In the genomic region with DNA sequence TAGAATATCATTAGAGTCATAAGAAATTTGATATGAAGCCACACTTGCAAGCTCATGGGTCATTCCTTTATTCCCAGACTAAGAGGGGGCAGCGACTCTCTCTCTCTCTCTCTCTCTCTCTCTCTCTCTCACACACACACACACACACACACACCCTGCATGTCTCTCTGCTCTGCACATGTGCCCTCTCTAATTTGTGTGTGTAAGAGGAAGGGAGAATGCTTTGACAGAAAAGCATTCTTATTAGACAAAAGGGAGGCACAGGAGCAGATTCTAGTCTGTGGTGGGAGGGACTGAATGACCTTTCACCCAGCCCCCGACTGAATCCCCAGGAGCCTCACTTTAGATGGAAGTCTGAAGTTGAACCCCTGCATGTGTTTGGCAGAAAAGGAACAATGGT, we compare ENCODE assay signal across 24 mouse cellular contexts.
DNase-seq lines count a peak whose midpoint lies in the region; ATAC-seq and TF ChIP-seq lines count a peak whose summit lies in the region.
"Had no signal": no experiment of that assay in that cellular context is flagged by ENCODE, and none has a peak within 500 bp of the region (broad histone marks: within the 10 kb centered on the region; RNA-seq: fewer than 3 reads in every experiment).

No protein-coding gene starts in this region.

- H3K4me2 ChIP-seq in hindbrain, postnatal 0 days (ENCODE audit: low read depth, low read length), result no peak overlapping the region
- no peak overlapping the region for H3K4me2 ChIP-seq in midbrain, embryonic 16.5 days (ENCODE audit: low read length)
- H3K4me2 ChIP-seq in midbrain, postnatal 0 days (ENCODE audit: low read depth, low read length, poor library complexity, severe bottlenecking), result no peak overlapping the region
- no peak overlapping the region for H3K4me2 ChIP-seq in neural tube, embryonic 15.5 days
- H3K4me2 ChIP-seq: heart, embryonic 15.5 days; hindbrain, embryonic 13.5 days; kidney, embryonic 15.5 days; lung, embryonic 14.5 days; neural tube, embryonic 12.5 days had no signal

- 24% methylated on average over 2 of the region's 2 CpGs for WGBS in hindbrain, embryonic 10.5 days
- 11% methylated on average over 2 of the region's 2 CpGs for WGBS in hindbrain, postnatal 0 days
- 24% methylated on average over 2 of the region's 2 CpGs for WGBS in midbrain, embryonic 16.5 days
- 13% methylated on average over 2 of the region's 2 CpGs for WGBS in midbrain, postnatal 0 days
- WGBS in neural tube, embryonic 15.5 days, result 25% methylated on average over 2 of the region's 2 CpGs

- H3K27ac ChIP-seq in hindbrain, embryonic 10.5 days, result peak overlapping the region; percentile 76
- H3K27ac ChIP-seq in hindbrain, postnatal 0 days, result no peak overlapping the region
- no peak overlapping the region for H3K27ac ChIP-seq in midbrain, embryonic 16.5 days (ENCODE audit: low read length)
- H3K27ac ChIP-seq in midbrain, postnatal 0 days (ENCODE audit: low read depth, low read length), result no peak overlapping the region
- no peak overlapping the region for H3K27ac ChIP-seq in neural tube, embryonic 15.5 days (replicated peaks)
- H3K27ac ChIP-seq: heart, embryonic 15.5 days; hindbrain, embryonic 13.5 days; kidney, embryonic 15.5 days; liver, embryonic 14.5 days; neural tube, embryonic 12.5 days had no signal

- DNase-seq in hindbrain, embryonic 10.5 days (ENCODE audit: low spot score), result peak; percentile 48
- no peak for DNase-seq in hindbrain, postnatal 0 days (ENCODE audit: low spot score)
- no peak for DNase-seq in midbrain, postnatal 0 days (ENCODE audit: low spot score)
- DNase-seq in embryo, embryonic 10.5 days (ENCODE audit: low spot score), result peak; percentile 41
- DNase-seq in ovary, postnatal 36 days (ENCODE audit: low spot score), result no peak
- DNase-seq: adrenal gland, postnatal 14 days; cerebellum, adult 11-12 months; cerebellum, adult 9-11 months; gastrocnemius, postnatal 14 days; kidney, adult 11 months; kidney, postnatal 25 days; liver; lung, embryonic 14.5 days; right cerebral cortex, postnatal 25 days; thymus, postnatal 14 days had no signal

- TF ChIP-seq CTCF in hindbrain, postnatal 0 days (IDR thresholded peaks at IDR 0.05; ENCODE audit: low read depth), result no peak
- TF ChIP-seq CTCF in midbrain, postnatal 0 days (IDR thresholded peaks at IDR 0.05), result no peak

- H3K9me3 ChIP-seq in hindbrain, embryonic 10.5 days, result no peaks in the 10 kb centered on the region
- no peaks in the 10 kb centered on the region for H3K9me3 ChIP-seq in hindbrain, postnatal 0 days (ENCODE audit: low read length)
- no peaks in the 10 kb centered on the region for H3K9me3 ChIP-seq in midbrain, embryonic 16.5 days (replicated peaks; ENCODE audit: control insufficient read depth, low read length, poor library complexity, severe bottlenecking)
- H3K9me3 ChIP-seq in midbrain, postnatal 0 days (ENCODE audit: low read length), result no peaks in the 10 kb centered on the region
- no peaks in the 10 kb centered on the region for H3K9me3 ChIP-seq in neural tube, embryonic 15.5 days (replicated peaks)
- H3K9me3 ChIP-seq: heart, embryonic 15.5 days; hindbrain, embryonic 13.5 days; kidney, embryonic 15.5 days; neural tube, embryonic 12.5 days had no signal

- no peak for ATAC-seq in hindbrain, postnatal 0 days
- ATAC-seq in midbrain, embryonic 16.5 days, result 0 out of 2 replicates have a peak, but pooled peaks have one; percentile 5
- no peak for ATAC-seq in midbrain, postnatal 0 days (ENCODE audit: low FRiP score)
- 0 out of 2 replicates have a peak, but pooled peaks have one; percentile 27 for ATAC-seq in neural tube, embryonic 15.5 days (ENCODE audit: low FRiP score)
- ATAC-seq: CD4-positive, CD25-positive, alpha-beta regulatory T cell, adult 4 months; inflammation-experienced regulatory T-cells, adult 6 months had no signal

- peaks cover 13% of the 10 kb centered on the region; the same call in 1 of the 2 replicates for H3K4me1 ChIP-seq in hindbrain, embryonic 10.5 days (replicated peaks)
- H3K4me1 ChIP-seq in hindbrain, postnatal 0 days (ENCODE audit: insufficient read depth, low read length), result no peaks in the 10 kb centered on the region
- H3K4me1 ChIP-seq in midbrain, embryonic 16.5 days (ENCODE audit: control insufficient read depth, insufficient read depth, low read length), result no peaks in the 10 kb centered on the region
- no peaks in the 10 kb centered on the region for H3K4me1 ChIP-seq in midbrain, postnatal 0 days (ENCODE audit: insufficient read depth, low read length)
- 0 out of 2 replicates have a peak, but pooled peaks cover 6% of the 10 kb centered on the region for H3K4me1 ChIP-seq in neural tube, embryonic 15.5 days
- H3K4me1 ChIP-seq: heart, embryonic 15.5 days; kidney, embryonic 15.5 days; neural tube, embryonic 12.5 days had no signal

- no peaks in the 10 kb centered on the region for H3K27me3 ChIP-seq in hindbrain, embryonic 10.5 days (ENCODE audit: insufficient read depth, poor library complexity, severe bottlenecking)
- no peaks in the 10 kb centered on the region for H3K27me3 ChIP-seq in hindbrain, postnatal 0 days (ENCODE audit: insufficient read depth, low read length)
- no peaks in the 10 kb centered on the region for H3K27me3 ChIP-seq in midbrain, embryonic 16.5 days (ENCODE audit: control insufficient read depth, insufficient read depth, low read depth, low read length)
- no peaks in the 10 kb centered on the region for H3K27me3 ChIP-seq in midbrain, postnatal 0 days (ENCODE audit: insufficient read depth, low read length)
- no peaks in the 10 kb centered on the region for H3K27me3 ChIP-seq in neural tube, embryonic 15.5 days (replicated peaks)
- H3K27me3 ChIP-seq: heart, embryonic 15.5 days; hindbrain, embryonic 13.5 days; kidney, embryonic 15.5 days; neural tube, embryonic 12.5 days had no signal

- no peaks in the 10 kb centered on the region for H3K36me3 ChIP-seq in hindbrain, embryonic 10.5 days
- no peaks in the 10 kb centered on the region for H3K36me3 ChIP-seq in hindbrain, postnatal 0 days (ENCODE audit: insufficient read depth, low read length)
- H3K36me3 ChIP-seq in midbrain, embryonic 16.5 days (ENCODE audit: control insufficient read depth, insufficient read depth, low read length), result no peaks in the 10 kb centered on the region
- no peaks in the 10 kb centered on the region for H3K36me3 ChIP-seq in midbrain, postnatal 0 days (ENCODE audit: insufficient read depth, low read length)
- no peaks in the 10 kb centered on the region for H3K36me3 ChIP-seq in neural tube, embryonic 15.5 days
- H3K36me3 ChIP-seq: heart, embryonic 15.5 days; hindbrain, embryonic 13.5 days; kidney, embryonic 15.5 days; neural tube, embryonic 12.5 days had no signal

- no peak overlapping the region for H3K9ac ChIP-seq in hindbrain, postnatal 0 days (replicated peaks; ENCODE audit: low read length)
- no peak overlapping the region for H3K9ac ChIP-seq in midbrain, embryonic 16.5 days (ENCODE audit: low read depth, low read length)
- no peak overlapping the region for H3K9ac ChIP-seq in midbrain, postnatal 0 days (replicated peaks; ENCODE audit: low read length, poor library complexity, severe bottlenecking)
- H3K9ac ChIP-seq in neural tube, embryonic 15.5 days (replicated peaks), result no peak overlapping the region
- H3K9ac ChIP-seq: heart, embryonic 15.5 days; hindbrain, embryonic 13.5 days; kidney, embryonic 15.5 days; liver, embryonic 14.5 days; lung, embryonic 14.5 days; neural tube, embryonic 12.5 days had no signal

- H3K4me3 ChIP-seq in hindbrain, embryonic 10.5 days, result no peak overlapping the region
- no peak overlapping the region for H3K4me3 ChIP-seq in hindbrain, postnatal 0 days (ENCODE audit: low read length)
- H3K4me3 ChIP-seq in midbrain, embryonic 16.5 days (ENCODE audit: low read depth, low read length), result no peak overlapping the region
- no peak overlapping the region for H3K4me3 ChIP-seq in midbrain, postnatal 0 days (ENCODE audit: low read depth, low read length)
- no peak overlapping the region for H3K4me3 ChIP-seq in neural tube, embryonic 15.5 days (replicated peaks)
- H3K4me3 ChIP-seq: heart, embryonic 15.5 days; hindbrain, embryonic 13.5 days; kidney, embryonic 15.5 days; neural tube, embryonic 12.5 days had no signal

Comparison
In these comparisons a context has a peak if more than half of its experiments do, and no peak if none do; other contexts are left out.
1. DNase-seq: peak in hindbrain, embryonic 10.5 days (single experiment) and embryo, embryonic 10.5 days (single experiment); none in hindbrain, postnatal 0 days (single experiment), midbrain, postnatal 0 days (single experiment) and ovary, postnatal 36 days (single experiment).
2. ATAC-seq: peak in midbrain, embryonic 16.5 days (single experiment) and neural tube, embryonic 15.5 days (single experiment); none in hindbrain, postnatal 0 days (single experiment) and midbrain, postnatal 0 days (single experiment).